Mouse (Mus musculus): ENCODE measurements around the gene Actbl2.
A peak's percentile ranks its signal among the peaks of the same experiment; 100 is the strongest.

Gene Actbl2

DNA sequence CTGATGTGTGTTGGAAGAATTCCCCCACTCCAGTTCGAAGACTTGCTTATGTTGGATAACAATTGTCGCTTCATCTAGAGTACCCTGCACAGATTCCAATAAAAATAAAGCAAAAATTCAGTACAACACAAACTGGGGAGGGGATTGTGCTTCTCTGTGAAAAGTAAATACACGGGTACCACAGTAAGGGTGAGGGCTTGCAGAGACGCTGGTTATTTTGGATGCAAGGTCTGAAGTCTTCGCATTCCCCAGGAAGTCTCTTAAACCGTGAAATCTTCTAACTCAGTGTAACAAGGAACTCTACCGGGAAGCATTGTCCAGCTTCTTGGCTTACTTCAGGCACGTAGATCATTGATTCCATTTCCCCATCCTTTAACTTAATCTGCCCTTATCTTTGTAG is 17.1 kb downstream of the Actbl2 start:
- no peak for DNase-seq

DNA sequence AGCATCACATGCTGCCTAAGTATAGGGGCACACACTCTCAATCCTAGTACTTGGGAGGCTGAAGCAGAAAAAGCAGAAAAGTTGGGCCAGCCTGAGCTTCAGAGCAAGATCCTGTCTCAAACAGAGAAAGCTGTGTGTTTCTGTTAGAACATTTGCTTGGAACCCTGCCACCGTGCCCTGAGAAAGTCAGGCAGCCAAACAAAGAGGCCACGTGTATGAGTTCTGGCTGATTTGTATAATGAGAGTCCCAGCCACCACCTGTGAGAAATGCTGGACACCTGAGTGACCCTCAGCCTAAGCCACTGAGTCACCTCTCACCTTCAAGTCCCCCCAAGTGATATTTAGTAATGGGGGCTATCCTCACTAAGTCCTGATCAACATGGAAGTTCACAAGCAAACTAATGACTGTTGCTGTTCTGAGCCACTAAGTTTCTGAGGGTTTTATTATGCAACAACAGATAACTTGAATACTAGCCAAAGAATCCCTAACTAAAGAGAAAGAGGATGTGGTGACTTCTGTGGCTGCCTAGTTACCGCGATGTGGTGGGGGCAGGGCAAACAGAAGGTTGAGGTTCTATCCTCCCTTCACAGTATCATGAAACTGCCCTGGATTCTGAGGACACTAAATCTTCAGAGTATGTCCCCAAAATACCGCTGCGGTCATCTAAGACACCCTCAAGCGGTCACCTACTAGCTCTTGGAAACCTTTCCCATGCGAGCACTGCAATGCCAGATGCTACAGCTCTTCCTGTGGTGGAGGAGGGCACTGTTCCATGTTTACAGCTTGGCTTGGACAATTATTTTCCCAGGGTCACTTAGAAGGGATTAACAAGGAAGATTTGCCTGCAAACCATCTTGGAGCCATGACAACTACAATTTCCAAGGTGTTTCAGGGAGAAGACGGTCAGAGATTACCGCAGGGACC is 31.9 kb downstream of the Actbl2 start:
- DNase-seq: peak; percentile 15 to 23

DNA sequence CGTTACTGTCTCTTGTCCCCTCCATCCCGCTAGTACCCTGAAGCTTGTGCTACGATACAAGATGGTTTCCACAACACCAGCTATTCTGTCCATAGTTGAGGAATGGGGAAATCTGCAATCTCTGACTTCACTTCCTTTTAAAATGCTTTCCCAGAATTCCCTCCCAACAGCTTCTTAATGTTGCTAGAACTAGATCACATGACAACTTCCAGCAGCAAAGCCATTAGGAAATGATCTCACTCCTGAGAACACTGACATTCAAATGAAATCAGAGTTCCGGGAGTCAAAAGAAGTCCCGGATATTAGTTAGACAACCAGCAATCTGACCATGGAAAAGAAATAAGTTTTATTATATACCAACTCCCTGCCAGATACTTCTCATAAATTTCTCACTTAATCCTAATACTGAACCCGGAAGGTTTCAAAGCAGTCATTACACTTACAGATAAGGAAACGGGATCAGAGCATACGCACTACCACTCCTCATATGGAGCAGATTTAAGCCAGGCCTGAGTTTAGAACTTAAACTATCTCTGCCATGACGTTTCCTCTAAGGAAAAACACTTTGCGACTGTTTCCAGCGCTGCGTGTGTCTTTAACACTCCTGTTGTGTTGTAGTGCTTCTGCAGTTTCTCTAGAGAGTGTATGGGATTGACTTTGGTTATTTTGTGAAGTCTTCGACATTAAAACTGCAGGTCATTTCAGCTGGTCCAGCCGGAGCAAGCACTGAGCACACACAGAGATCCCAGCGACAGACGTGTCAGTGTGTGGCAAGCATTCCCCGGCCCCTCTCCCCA is 36.5 kb downstream of the Actbl2 start:
- DNase-seq: no peak

DNA sequence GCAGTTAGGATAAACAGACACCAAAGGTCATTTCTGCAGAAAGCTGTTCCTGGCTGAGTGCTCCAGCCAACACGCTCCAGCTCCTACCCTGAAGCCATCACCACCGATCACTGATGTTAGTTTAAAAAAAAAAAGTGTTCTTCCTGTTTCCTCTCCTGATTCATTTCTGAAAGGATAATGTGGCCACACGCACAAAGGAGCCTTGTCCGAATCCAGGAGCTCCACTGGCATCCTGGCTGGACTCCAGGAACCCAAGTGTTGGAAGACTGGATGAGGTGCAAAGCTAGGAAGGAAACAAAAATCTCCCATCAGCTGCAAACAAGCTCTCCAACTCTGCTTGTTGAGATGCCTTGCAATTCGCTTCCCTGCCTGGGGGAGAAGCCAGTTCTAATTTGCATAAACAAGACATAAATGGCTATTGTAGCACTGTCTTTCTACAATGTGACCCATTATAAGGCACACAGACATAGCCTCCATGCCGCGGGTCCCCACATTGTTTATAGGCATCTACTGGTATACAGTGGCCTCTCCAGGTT is 37.2 kb downstream of the Actbl2 start:
- DNase-seq: no peak

DNA sequence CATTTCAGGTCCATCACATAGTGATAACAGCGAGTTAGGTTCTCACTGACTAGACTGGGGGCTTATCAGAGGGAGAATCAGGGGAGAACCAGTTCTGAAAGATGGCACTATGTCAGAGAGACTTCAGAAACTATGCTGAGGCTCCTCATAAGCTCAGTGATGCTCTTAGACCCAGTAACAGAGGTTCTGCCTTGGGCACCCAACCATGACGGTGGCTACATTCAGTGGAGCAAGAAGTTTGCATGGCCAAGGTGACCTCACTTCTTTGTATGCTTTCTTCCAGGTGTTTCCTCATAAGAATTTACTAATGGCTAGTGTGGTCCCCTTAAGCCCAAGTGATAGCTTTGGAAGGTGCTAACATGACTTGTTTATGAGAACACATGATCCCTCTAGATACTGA is 38.7 kb downstream of the Actbl2 start:
- DNase-seq: no peak

DNA sequence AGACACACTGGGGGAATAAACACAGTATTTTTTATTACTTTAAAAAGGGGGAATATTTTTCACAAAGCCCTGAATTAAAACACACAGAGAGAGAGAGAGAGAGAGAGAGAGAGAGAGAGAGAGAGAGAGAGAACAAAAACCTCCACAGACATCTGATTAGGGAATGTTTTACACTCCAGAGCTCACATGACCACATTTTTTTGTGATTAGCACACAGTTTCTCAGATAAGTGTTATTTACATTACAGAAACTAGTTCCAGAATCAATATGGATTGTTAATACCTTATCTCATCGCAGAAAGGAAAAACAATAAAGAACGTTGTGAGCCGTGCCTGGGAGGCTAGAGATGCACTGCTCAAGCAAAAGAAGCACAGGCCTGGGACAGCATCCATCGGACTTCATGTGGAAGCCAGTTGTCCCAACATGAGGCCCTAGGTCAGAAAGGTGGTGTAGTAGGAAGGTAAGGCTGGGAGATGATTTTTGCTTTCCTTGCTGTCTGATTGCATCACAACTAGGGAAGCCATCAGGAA is 40.2 kb downstream of the Actbl2 start:
- DNase-seq: no peak

DNA sequence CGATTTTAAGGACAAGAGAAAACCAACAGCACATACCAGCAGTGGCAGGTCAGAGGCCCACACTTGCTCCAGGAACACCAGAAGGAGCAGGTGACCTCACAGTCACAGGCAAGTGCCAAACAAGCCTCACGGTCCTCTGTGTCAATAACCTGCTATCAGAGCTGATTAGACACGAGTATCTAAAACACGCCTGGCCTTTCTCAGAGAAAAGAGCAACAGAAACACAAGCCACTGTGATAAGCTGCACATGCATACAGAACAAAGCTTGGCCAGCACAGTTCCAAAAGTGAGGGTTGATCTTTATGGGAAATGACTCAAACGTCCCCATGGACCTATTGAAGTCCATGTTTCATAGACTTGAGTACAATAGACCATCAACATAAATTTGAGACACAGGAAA is 41.2 kb downstream of the Actbl2 start:
- DNase-seq: no peak

DNA sequence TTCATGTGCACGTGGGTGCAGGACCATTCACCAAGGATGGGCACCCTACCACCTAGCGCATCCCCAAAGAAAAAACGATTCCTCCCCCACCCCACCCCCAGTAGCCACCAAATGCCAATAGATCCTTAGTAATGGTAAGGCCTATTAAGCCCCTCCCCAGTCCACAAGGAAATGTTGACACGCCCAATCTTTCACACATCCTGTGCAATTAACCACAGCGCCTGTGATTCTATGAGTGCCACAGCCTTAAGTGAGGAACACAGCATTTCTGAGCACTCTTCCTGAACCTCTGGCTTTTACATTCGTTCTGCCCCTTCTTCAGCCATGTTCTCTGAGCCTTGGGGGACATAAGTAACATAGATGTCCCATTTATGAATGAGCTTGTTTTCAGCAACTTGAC is 42.8 kb downstream of the Actbl2 start:
- no peak for DNase-seq

DNA sequence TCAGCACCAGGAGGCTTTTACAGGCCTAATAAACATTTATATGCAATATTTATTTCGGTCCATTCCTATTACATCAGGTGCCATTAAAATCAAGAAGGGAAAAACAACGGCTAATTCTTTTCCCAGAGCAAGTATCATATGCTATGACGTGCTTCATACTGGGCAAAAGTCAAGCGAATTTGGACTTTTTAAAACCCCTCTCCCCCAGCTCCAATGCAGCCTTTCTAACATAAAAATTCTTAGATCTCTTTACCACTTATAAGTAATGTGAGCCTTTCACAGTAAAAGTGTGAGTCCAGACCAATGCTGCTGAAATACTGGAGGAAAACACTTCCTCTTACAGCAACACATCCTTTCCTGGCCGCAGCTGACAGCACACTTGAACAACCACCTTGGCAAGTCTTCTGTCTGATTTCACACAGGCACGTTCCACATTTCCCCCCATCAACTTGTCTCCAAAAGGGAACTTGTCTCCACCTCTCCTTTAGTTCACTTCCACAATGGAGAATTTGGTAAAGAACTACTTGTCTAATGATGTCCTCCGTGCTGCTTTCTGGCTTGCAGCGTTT is 44.4 kb downstream of the Actbl2 start:
- DNase-seq: no peak

DNA sequence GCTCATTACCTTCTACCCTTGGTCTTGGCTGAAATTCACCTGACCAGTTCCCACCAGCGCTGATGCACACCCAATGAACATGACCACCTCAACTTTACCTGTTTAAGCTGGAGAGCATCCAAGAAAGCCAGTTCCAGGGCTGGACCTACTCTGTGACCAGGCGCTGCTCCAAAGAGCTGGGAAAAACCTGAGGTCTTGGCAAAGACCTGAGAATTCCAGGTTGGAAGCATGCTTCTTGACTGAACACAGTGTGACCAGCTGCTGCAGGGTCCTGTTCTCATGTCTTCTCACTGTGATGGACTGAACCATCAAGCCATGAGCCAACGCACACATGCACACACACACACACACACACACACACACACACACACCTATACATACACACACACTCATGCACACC is 46.0 kb downstream of the Actbl2 start:
- no peak for DNase-seq

DNA sequence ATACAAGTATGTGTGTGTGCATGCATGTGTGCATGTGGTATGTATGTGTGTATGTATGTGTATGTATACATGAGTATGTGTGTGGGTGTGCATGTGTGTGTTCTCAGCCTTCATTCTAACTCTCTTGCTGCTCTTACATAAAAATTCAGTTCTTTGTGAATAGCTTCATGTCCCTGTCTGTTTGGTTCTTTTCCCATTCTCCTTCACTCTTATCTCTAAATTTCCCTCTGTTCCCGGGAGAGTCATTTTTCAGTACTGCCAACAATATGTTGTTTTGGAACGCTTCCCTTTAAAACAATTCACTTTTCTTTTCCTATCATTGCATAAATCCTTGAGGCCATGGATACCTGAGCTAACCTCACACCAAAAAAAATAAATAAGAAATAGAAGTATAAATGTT is 46.6 kb downstream of the Actbl2 start:
- DNase-seq: no peak

DNA sequence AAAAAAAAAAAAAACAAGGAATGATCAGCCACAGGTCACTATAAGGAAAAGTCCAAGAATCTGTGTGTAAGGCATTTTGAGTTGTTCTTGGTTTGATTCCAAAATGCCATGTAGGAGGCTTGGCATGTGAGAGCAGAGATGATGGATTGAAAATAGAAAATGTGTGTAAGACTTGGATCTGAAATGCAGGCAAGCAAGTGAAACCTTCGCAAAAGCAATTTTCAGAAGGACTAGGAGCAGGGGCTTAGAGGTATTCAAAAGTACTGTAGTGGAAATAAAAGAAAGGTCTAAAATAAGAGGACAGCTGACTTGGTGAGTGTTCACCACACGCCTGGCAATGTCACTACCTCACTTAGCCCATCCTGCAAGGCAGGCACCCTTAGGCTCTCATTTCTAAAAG is 49.4 kb downstream of the Actbl2 start:
- DNase-seq: no peak

DNA sequence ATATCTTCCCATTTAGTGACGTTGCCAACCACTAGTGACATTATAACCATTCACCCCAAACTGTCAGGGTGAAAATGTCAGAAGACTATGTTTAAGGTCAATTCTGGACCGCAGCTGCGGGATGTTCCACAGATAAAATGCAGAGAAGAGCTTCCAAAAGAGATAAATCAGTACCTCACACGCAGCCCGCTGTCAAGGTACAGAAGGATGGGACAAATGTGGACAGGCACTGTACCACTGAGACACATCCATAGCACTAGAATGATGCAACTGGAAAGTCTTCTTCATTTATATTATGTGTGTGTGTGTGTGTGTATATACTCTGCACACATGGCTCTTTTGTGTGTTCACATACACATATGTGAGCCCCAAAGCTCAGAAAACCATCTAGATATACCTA is 49.9 kb downstream of the Actbl2 start:
- no peak for DNase-seq

Data from thymus, postnatal 36 days (tissue).